Mouse (Mus musculus) C2C12 (cell line): ENCODE measurements around the gene Ufm1.

Experiments used
- CTCF ChIP-seq: IDR thresholded peaks from one replicate; pipeline ENCODE4 v1.5.1; 2011; ENCODE audit not compliant: control insufficient read depth, insufficient read depth, insufficient read length
- MAX ChIP-seq: IDR thresholded peaks from one replicate; pipeline ENCODE4 v1.6.1; 2011; ENCODE audit warnings: mild to moderate bottlenecking, control low read depth

GRCm38 (mm10) chr3:53848262-53848661 is 15.4 kb downstream of the Ufm1 start:
- TF ChIP-seq CTCF, result no peak
- TF ChIP-seq MAX, result no peak
